Mouse (Mus musculus) MEL (cell line): Measurements from ENCODE around the gene Sema6b.

Experiments
- CTCF ChIP-seq, 3 experiments: IDR thresholded peaks in 2 of 3; conservative IDR thresholded peaks in 1 of 3; 2 replicates each; pipeline ENCODE4 v1.5.1; 2011 to 2012; ENCODE audit warnings: low read length in 3 of 3, low read depth in 2 of 3, mild to moderate bottlenecking in 2 of 3, improper control_type of control experiment in 1 of 3, inconsistent platforms in 1 of 3, mixed read lengths in 1 of 3, moderate library complexity in 1 of 3; ENCODE audit not compliant: control insufficient read depth in 1 of 3, insufficient read depth in 1 of 3, poor library complexity in 1 of 3, severe bottlenecking in 1 of 3
- GATA1 ChIP-seq: IDR thresholded peaks from 2 replicates; pipeline ENCODE4 v1.6.1; 2011; ENCODE audit warnings: low read depth, low read length, improper control_type of control experiment
- MAX ChIP-seq: IDR thresholded peaks from 2 replicates; pipeline ENCODE4 v1.6.1; 2011; ENCODE audit warnings: low read length, improper control_type of control experiment
- MEF2A ChIP-seq: IDR thresholded peaks from 2 replicates; pipeline ENCODE4 v1.6.1; 2014; ENCODE audit warnings: low read depth, mild to moderate bottlenecking, inconsistent platforms, low read length, improper control_type of control experiment; ENCODE audit not compliant: poor library complexity, insufficient replicate concordance, severe bottlenecking; ENCODE audit errors: extremely low read depth
- POLR2A ChIP-seq, 2 experiments: IDR thresholded peaks; 2 replicates each; pipeline ENCODE4 v1.6.1; 2011 to 2012; ENCODE audit warnings: low read length in 2 of 2, mild to moderate bottlenecking in 2 of 2, control low read depth in 1 of 2, improper control_type of control experiment in 1 of 2, low read depth in 1 of 2, moderate library complexity in 1 of 2; ENCODE audit not compliant: control insufficient read depth in 1 of 2, insufficient read depth in 1 of 2, poor library complexity in 1 of 2
- SMC3 ChIP-seq: IDR thresholded peaks from 2 replicates; pipeline ENCODE4 v1.6.1; 2011; ENCODE audit warnings: low read depth, low read length, improper control_type of control experiment
- UBTF ChIP-seq: IDR thresholded peaks from 2 replicates; pipeline ENCODE4 v1.6.1; 2012; ENCODE audit warnings: low read depth, mild to moderate bottlenecking, inconsistent platforms, low read length, improper control_type of control experiment, moderate library complexity, borderline replicate concordance; ENCODE audit not compliant: insufficient read depth
- USF2 ChIP-seq, 2 experiments: IDR thresholded peaks; 2 replicates each; pipeline ENCODE4 v1.6.1; 2011 to 2012; ENCODE audit warnings: improper control_type of control experiment in 2 of 2, low read length in 2 of 2, borderline replicate concordance in 1 of 2, inconsistent platforms in 1 of 2, low read depth in 1 of 2, mild to moderate bottlenecking in 1 of 2; ENCODE audit not compliant: insufficient read depth in 1 of 2
- ZKSCAN1 ChIP-seq: IDR thresholded peaks from 2 replicates; pipeline ENCODE4 v1.6.1; 2012; ENCODE audit warnings: low read depth, mild to moderate bottlenecking, inconsistent platforms, low read length, improper control_type of control experiment, moderate library complexity

GRCm38 (mm10) chr17:56137839-56138613 is 2.1 kb downstream of the Sema6b start:
- no peak for TF ChIP-seq CTCF (IDR thresholded peaks at IDR 0.05 in 2 of 3, conservative IDR thresholded peaks at IDR 0.05 in 1 of 3; ENCODE audit: control insufficient read depth in 1 of 3, insufficient read depth in 1 of 3, low read depth in 2 of 3, low read length in 3 of 3, poor library complexity in 1 of 3, severe bottlenecking in 1 of 3)
- no peak for TF ChIP-seq USF2 (IDR thresholded peaks at IDR 0.05; ENCODE audit: borderline replicate concordance in 1 of 2, insufficient read depth in 1 of 2, low read depth in 1 of 2, low read length in 2 of 2)
- TF ChIP-seq GATA1 = no peak
- no peak for TF ChIP-seq MAX
- no peak for TF ChIP-seq POLR2A (IDR thresholded peaks at IDR 0.05; ENCODE audit: control insufficient read depth in 1 of 2, insufficient read depth in 1 of 2, low read depth in 1 of 2, low read length in 2 of 2, poor library complexity in 1 of 2)
- no peak for TF ChIP-seq SMC3
- TF ChIP-seq MEF2A = no peak
- TF ChIP-seq UBTF = no peak
- no peak for TF ChIP-seq ZKSCAN1
